Mouse (Mus musculus): ENCODE data around the gene Scaf8. TPM values are rescaled to one million over a fixed set of nuclear protein-coding genes. Genes with fewer than 3 reads are reported as not detected.
"Not testable (repeated sequence)": the region's sequence is repeated elsewhere in the genome, so short reads cannot be mapped to it uniquely, and the experiment has no call there.

Scaf8 gene
- total RNA-seq, 2 experiments from 2014 or later, result 27.1 to 45.1 TPM

DNA sequence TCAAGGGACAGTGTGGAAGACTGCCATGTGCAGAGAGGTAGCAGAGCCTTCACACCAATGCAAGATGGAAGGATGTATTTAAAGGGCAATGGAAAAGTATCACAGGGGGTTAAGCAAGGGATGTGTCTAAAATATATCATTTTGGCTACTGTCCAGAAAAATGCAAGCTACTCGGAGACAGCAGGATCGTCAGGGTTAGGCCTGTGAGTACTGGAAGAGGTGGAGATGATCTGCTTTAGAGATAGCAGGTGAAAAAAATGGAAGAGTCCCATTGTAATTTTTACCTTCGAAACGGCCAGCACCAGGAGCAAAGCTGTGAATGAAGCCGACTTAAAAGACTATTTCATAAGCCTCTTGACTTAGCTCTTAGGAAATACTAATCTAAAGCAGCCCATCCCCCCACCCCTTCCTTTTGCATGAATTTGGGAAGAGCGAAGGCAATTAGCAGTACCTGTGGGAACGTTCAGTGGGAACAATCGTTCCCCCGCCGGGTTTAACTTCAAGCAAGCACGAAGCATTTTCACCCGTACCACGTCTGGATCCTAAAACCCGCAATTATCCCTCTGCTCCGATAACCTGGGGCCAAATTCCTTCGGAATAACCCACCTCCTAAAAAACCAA lies 925 bp upstream of the Scaf8 start:
- no peak for ATAC-seq (replicated peaks; ENCODE audit: low FRiP score, poor library complexity, severe bottlenecking)

- ATAC-seq (replicated peaks; ENCODE audit: low FRiP score, poor library complexity, severe bottlenecking), result peak; percentile 58
Observed at GRCm38 (mm10) chr17:3114358-3114719, 433 bp upstream of the Scaf8 start.

DNA sequence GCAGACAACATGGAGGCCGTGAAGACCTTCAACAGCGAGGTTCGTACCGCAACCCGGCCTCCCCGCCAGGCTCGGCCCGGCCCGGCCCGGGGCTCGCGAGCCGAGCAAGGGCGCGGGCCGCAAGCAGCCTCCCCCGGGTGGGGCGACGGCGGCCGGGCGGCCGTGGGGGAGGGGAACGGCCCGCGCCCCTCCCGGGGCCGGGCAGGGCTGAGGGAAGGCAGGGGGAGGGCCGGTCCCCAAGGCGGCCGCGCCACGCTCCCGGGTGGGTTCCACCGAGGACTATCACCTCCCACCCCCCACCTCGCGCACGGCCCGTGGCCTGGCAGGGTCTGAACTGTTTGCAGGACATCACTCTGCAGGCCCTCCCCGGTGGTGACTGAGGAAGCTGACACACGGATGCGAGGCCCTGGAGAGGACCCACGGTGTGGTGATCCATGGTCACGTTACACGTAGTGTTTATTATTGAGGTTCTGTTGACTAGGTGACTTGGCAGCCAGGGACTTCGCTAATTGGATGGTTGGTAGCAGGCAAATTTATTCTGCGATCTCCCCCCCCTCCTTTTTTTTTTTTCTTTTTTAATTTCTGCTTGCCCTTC lies 705 bp downstream of the Scaf8 start:
- ATAC-seq (replicated peaks; ENCODE audit: low FRiP score, poor library complexity, severe bottlenecking), result peak; percentile 78

DNA sequence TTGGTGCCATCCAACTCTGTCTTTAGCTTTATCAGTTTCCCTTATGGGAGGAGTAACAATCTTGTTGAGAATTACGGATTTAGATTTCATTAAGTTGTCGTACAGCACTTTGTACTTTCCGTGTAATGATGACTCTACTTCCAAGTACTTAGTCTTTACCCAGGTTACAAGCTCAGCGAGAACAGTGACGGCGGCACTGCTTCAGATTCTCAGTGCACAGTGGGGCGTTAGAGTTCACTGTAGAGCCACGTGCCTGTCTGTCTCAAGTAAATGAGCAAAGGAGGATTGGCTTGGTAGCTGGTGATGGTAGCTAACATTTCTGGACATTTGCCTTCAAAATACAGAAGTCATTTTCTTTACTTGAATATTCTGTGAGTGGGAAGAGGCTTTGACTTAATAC lies 6.2 kb downstream of the Scaf8 start:
- ATAC-seq (replicated peaks; ENCODE audit: low FRiP score, poor library complexity, severe bottlenecking), result not testable (repeated sequence)

GRCm38 (mm10) chr17:3123581-3123980 lies 8.8 kb downstream of the Scaf8 start:
- not testable (repeated sequence) for ATAC-seq (replicated peaks; ENCODE audit: low FRiP score, poor library complexity, severe bottlenecking)

- ATAC-seq (replicated peaks; ENCODE audit: low FRiP score, poor library complexity, severe bottlenecking), result no peak
Observed at GRCm38 (mm10) chr17:3128716-3129115, 13.9 kb downstream of the Scaf8 start.

GRCm38 (mm10) chr17:3129791-3130190 lies 15.0 kb downstream of the Scaf8 start:
- ATAC-seq (replicated peaks; ENCODE audit: low FRiP score, poor library complexity, severe bottlenecking), result no peak

DNA sequence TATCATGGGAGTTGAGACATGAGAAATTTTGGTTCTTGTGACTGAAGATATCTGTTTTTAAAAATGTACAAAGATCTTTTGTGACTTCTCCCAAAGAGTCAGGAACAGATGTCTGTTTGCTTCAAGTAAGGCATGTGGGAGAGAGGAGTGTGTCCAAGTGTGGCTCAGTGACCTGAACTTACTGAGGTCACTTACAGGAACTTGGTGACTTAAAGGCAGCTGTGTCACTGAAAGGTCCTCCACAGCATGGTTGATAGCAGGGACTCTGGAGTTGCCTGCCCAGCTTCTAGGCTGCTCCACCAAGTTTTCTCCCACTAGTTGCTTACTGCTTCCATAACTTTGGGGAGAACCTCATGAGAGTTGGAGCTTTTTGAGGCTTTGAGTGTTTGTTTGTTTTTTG lies 20.6 kb downstream of the Scaf8 start:
- ATAC-seq (replicated peaks; ENCODE audit: low FRiP score, poor library complexity, severe bottlenecking), result no peak

DNA sequence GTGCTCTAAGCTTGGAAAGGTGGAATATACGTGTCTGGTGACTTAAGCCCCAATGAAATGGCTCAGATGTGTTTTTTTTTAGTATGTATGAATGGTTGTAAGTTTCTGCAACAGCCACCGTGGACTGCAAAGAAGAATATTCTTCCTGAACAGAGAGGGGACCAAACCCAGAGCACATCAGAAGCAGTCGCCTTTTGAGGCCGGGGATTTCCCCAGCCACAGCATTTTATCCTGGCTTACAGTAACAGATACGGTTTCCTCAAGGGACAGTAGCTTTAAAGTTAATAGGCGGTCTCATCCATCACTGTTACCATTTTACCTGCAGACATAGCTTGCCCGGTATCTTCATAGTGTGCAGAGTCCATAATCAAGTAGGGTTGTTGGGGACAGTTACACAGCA lies 21.4 kb downstream of the Scaf8 start:
- ATAC-seq (replicated peaks; ENCODE audit: low FRiP score, poor library complexity, severe bottlenecking), result no peak

DNA sequence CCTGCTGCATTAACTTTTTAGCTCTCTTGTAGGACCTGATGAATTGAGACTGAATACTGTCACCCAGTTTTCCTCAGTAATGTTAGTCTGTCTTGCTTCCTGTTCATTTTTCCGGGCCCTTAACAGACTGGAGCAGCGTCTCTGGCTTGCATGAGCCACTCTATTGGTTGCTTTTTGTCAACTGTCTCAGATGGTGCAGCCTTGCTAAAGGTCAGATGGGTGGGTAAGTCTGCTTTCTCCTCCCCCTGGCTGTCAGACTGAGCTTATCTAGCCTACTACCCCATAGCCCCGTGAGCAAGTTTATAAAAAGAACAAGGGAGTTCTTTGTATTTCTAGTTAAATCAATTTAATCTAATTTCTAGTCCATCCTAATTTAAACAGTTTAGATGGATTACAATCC lies 23.6 kb downstream of the Scaf8 start:
- peak; percentile 76 for ATAC-seq (replicated peaks; ENCODE audit: low FRiP score, poor library complexity, severe bottlenecking)

GRCm38 (mm10) chr17:3140100-3140499 lies 25.3 kb downstream of the Scaf8 start:
- ATAC-seq (replicated peaks; ENCODE audit: low FRiP score, poor library complexity, severe bottlenecking), result 0 out of 2 replicates have a peak, but pooled peaks have one; percentile 26

- ATAC-seq (replicated peaks; ENCODE audit: low FRiP score, poor library complexity, severe bottlenecking), result no peak
Observed at GRCm38 (mm10) chr17:3148853-3149252, 34.1 kb downstream of the Scaf8 start.

GRCm38 (mm10) chr17:3149541-3149940 lies 34.8 kb downstream of the Scaf8 start:
- ATAC-seq (replicated peaks; ENCODE audit: low FRiP score, poor library complexity, severe bottlenecking), result no peak

GRCm38 (mm10) chr17:3150701-3151100 lies 35.9 kb downstream of the Scaf8 start:
- not testable (repeated sequence) for ATAC-seq (replicated peaks; ENCODE audit: low FRiP score, poor library complexity, severe bottlenecking)

DNA sequence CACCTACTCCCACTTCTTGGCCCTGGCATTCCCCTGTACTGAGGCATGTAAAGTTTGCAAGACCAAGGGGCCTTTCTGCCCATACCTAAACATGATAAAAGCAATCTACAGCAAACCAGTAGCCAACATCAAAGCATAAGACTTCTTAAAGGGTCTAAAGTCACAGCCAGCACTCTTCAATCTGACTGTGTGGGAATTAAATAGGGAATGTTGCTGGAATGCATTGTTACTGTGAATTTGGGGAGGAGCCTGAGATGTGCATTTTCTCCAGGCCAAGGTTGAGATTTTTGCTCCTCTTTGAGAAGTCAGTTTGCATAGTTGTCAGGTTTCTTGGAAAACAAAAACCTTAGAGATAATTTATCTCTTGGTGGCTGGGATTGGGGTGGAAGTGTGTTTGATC lies 36.4 kb downstream of the Scaf8 start:
- ATAC-seq (replicated peaks; ENCODE audit: low FRiP score, poor library complexity, severe bottlenecking), result no peak

DNA sequence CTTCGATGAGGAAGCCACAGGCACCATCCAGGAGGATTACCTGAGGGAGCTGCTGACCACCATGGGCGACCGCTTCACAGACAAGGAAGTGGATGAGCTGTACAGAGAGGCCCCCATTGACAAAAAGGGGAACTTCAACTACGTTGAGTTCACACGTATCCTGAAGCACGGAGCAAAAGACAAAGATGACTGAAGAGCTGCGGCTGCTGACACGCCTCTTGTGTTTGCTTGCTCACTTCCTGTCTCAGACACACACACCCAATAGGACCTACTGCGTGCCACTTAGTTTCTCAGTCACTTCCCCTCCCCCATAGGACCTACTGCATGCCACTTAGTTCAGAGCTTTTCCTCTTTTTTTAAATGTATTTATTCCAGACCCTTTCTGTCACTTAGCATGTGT lies 41.4 kb downstream of the Scaf8 start:
- ATAC-seq (replicated peaks; ENCODE audit: low FRiP score, poor library complexity, severe bottlenecking), result not testable (repeated sequence)

GRCm38 (mm10) chr17:3157016-3157415 lies 42.2 kb downstream of the Scaf8 start:
- no peak for ATAC-seq (replicated peaks; ENCODE audit: low FRiP score, poor library complexity, severe bottlenecking)

DNA sequence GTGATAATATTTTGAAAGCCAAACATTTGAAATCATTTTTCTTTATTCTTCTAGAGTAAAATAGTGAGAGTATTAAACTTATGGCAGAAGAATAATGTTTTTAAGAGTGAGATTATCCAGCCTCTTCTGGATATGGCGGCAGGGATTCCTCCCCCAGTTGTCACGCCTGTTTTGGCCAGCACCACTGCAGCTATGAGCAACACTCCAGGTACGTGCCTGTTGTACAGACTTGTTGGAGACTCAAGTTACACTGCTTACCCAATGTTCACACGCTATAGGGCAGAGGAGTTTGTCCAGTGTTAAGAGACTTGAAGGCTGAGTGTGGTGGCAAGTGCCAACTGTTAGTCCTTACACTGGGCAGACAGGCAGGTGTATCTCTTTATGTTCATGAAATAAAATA lies 48.1 kb downstream of the Scaf8 start:
- no peak for ATAC-seq (replicated peaks; ENCODE audit: low FRiP score, poor library complexity, severe bottlenecking)

DNA sequence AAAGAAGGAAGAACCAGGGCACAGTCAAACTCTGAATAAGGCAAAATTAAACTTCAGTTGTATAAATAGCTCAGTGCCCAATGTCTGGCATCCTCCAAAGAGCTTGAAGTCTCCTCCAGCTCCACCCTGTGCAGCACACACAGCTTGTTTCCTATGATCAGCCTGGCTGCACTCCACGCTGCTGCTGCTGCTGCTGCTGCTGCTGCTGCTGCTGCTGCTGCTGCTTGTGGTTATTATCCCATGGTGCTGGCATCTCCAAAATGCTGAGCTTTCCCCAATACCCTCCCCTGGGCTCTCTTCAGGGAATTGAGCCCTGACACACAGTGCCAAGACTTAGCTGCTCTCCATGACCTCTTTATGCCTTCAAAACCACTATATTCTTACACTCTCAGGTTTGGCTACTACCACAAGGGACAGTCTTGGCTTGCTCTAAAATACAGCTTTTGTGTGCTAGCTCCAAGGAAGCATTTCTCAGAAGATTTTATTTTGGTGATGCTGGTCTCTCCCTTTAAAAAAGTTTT lies 65.7 kb downstream of the Scaf8 start:
- not testable (repeated sequence) for ATAC-seq (replicated peaks; ENCODE audit: low FRiP score, poor library complexity, severe bottlenecking)

GRCm38 (mm10) chr17:3195483-3195882 lies 80.7 kb downstream of the Scaf8 start:
- ATAC-seq (replicated peaks; ENCODE audit: low FRiP score, poor library complexity, severe bottlenecking), result not testable (repeated sequence)

- no peak for ATAC-seq (replicated peaks; ENCODE audit: low FRiP score, poor library complexity, severe bottlenecking)
Observed at GRCm38 (mm10) chr17:3200328-3200727, 85.6 kb downstream of the Scaf8 start.

GRCm38 (mm10) chr17:3203916-3204315 lies 89.1 kb downstream of the Scaf8 start:
- ATAC-seq (replicated peaks; ENCODE audit: low FRiP score, poor library complexity, severe bottlenecking), result no peak
